Mouse (Mus musculus) liver, postnatal 0 days (tissue): ENCODE measurements around the gene Gk. TPM values are rescaled to one million over a fixed set of nuclear protein-coding genes. Genes with fewer than 3 reads are reported as not detected.

Source experiments
- ATAC-seq: fragments of 200-750 bp; cut with Nextera tagmentation; 2 replicates; pipeline ENCODE4 v1.8.0; 2017; ENCODE audit warnings: mild to moderate bottlenecking, moderate library complexity
- DNase-seq: peaks from one replicate; pipeline ENCODE4 v3.0.0-alpha.2; 2016
- H3K27ac ChIP-seq: fragments of 300-500 bp; sonication (generic); 2 replicates; pipeline ENCODE4 v1.5.1; 2014; ENCODE audit warnings: antibody characterized with exemption, moderate library complexity, mild to moderate bottlenecking, low read depth
- H3K27me3 ChIP-seq: fragments of 300-500 bp; sonication (generic); 2 replicates; pipeline ENCODE4 v1.6.1; 2014; ENCODE audit warnings: low read length, control low read depth, mixed read lengths; ENCODE audit not compliant: insufficient read depth
- H3K36me3 ChIP-seq: fragments of 300-500 bp; sonication (generic); replicated peaks from 2 replicates; pipeline ENCODE4 v1.6.1; 2014; ENCODE audit warnings: mild to moderate bottlenecking, control low read depth, low read length, moderate library complexity, mixed read lengths; ENCODE audit not compliant: insufficient read depth
- H3K4me1 ChIP-seq: fragments of 300-500 bp; sonication (generic); 2 replicates; pipeline ENCODE4 v1.6.1; 2014; ENCODE audit warnings: antibody characterized with exemption, mild to moderate bottlenecking, control low read depth; ENCODE audit not compliant: insufficient read depth
- H3K4me2 ChIP-seq: fragments of 300-500 bp; sonication (generic); 2 replicates; pipeline ENCODE4 v1.6.1; 2014; ENCODE audit warnings: low read depth, mild to moderate bottlenecking, low read length, moderate library complexity, mixed read lengths
- H3K4me3 ChIP-seq: fragments of 300-500 bp; sonication (generic); 2 replicates; pipeline ENCODE4 v1.5.1; 2014; ENCODE audit warnings: low read depth, low read length
- H3K9ac ChIP-seq: fragments of 300-500 bp; sonication (generic); replicated peaks from 2 replicates; pipeline ENCODE4 v1.6.1; 2014; ENCODE audit warnings: mild to moderate bottlenecking, moderate library complexity
- H3K9me3 ChIP-seq: fragments of 300-500 bp; sonication (generic); 2 replicates; pipeline ENCODE4 v1.6.1; 2016; ENCODE audit warnings: mild to moderate bottlenecking, control low read depth, low read length, mixed read lengths
- CTCF ChIP-seq: sonication (generic); IDR thresholded peaks from 2 replicates; pipeline ENCODE4 v1.5.1; 2016; ENCODE audit warnings: antibody characterized with exemption, low read depth
- EP300 ChIP-seq: IDR thresholded peaks from 2 replicates; pipeline ENCODE4 v1.6.1; 2016; ENCODE audit warnings: antibody characterized with exemption, low read depth, mild to moderate bottlenecking
- WGBS: fragments of 180-500 bp; shearing (Covaris S2); extraction: QIAGEN DNeasy Blood & Tissue Kit; methylation state at CpG from one replicate; pipeline ENCODE4 v1.1.7; 2014; ENCODE audit not compliant: insufficient replicate concordance; 5-methylcytosine and 5-hydroxymethylcytosine counted together
- polyA plus RNA-seq: library from polyadenylated mRNA; unstranded; fragments of >200 nt; fragmentation: Nextera tagmentation; extraction: Ambion mirVana; gene quantifications from 2 replicates; pipeline ENCODE4 v1.2.1, GENCODE M21; 2015

The Gk gene
- 53.4 and 56.9 TPM in 2 replicates for polyA plus RNA-seq

DNA sequence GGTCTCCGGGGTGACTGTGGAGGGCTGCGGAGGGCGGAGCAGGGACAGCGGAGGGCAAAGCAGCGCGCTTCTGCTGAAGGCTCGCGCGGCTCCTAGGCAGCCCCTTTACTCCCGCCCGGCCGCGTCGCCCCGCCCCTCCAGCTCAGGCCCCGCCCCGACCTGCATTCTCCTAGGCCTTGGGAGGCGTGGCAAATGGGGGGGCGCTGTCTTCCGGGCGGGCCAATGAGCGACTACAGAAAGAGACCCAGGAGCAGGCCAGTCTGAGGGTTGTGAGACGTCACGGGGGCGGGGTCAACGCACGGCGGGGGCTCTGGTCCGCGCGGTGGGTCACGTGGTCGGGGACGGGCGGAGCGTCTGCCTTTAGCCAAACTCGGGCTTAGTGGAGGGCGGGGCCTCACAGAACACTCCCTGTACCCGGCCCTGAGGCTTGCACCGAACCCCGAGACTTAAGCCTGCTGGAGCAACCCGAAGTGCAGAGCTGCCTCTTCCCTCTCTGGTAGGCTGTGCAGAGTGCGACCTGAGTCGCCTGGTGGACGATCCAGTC is at the start of gene Gk:
Gk (minus strand) TSS at position 276 of the 544 bp plus-strand sequence.
- Histone ChIP-seq H3K36me3 (no peaks in the 10 kb centered on the region), H3K4me1 (no peaks in the 10 kb centered on the region), H3K27me3 (no peaks in the 10 kb centered on the region), H3K4me3 (peak within 1 kb of the TSS; percentile 58), H3K27ac (peak within 1 kb of the TSS; percentile 98), H3K9ac (peak within 1 kb of the TSS; percentile 79), H3K9me3 (no peaks in the 10 kb centered on the region), H3K4me2 (peak within 1 kb of the TSS; percentile 72)
- WGBS = 12% methylated on average over 34 of the region's 45 CpGs
- DNase-seq (peak; percentile 97), ATAC-seq (peak; percentile 94)
- TF ChIP-seq EP300 = no peak; the same call in 1 of the 2 replicates
- TF ChIP-seq CTCF = 0 out of 2 replicates have a peak, but pooled peaks have one; percentile 33

DNA sequence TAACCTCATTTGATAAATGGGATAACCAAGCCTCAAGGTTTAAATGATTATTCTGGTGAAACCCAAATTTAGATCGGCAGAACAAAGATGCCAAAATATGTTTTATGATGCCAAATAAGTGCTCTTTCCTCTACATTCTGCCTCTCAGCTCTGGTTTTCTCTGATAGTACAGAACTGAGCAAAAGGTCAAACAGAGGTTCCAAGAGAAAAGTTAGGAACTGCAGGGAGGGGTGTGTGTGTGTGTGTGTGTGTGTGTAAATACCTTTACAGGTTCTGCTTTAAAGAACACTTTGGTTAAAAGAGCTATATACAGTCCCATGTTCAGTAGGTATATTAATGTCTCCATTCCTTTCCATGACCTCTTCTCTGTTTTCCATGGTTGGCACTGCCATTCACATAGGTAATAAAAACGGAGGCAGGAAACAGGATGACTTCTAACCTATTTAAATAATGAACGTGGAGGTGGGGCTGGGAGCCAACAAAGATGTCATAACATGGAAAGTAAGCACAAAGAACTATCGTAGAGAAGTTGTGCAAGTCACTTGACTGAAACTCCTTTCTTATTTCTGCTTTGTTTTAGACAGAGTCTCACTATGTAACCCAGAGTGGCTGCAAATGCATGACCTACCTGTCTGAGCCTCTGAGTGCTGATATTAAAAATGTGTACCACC is 28.2 kb upstream of the Gk start:
- Histone ChIP-seq H3K4me3 (no peak overlapping the region), H3K27ac (peak overlapping the region; percentile 76), H3K27me3 (no peaks in the 10 kb centered on the region), H3K9ac (no peak overlapping the region), H3K36me3 (no peaks in the 10 kb centered on the region), H3K9me3 (no peaks in the 10 kb centered on the region), H3K4me2 (no peak overlapping the region), H3K4me1 (no peaks in the 10 kb centered on the region)
- DNase-seq = peak; percentile 31
- TF ChIP-seq CTCF = no peak
- TF ChIP-seq EP300 = peak; percentile 59
- ATAC-seq = peak; percentile 85
- 55% methylated on average over 4 of the region's 4 CpGs for WGBS

DNA sequence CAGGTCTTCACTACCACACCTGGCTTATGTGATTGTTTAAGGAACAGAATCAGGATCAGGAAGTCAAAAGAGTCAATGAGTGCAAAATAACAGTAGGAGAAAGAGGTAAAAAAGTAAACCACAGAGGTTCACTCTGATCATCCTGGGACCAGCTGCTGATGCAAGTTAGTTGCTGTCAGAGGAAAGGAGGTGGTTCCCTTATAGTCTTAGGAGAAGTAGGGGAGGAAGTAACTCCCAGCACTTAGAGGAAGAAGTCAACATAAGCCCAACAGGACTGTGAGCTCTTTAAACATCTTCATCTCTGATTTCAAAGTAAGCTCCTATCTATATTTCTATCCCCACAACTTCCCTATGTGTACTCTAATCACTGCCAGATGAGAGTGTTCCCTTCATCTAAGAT is 26.4 kb upstream of the Gk start:
- ATAC-seq (no peak), DNase-seq (no peak)
- Histone ChIP-seq H3K27me3 (no peaks in the 10 kb centered on the region), H3K4me1 (no peaks in the 10 kb centered on the region), H3K9me3 (no peaks in the 10 kb centered on the region), H3K9ac (no peak overlapping the region), H3K36me3 (no peaks in the 10 kb centered on the region), H3K4me3 (no peak overlapping the region), H3K4me2 (no peak overlapping the region), H3K27ac (no peak overlapping the region)
- TF ChIP-seq CTCF = no peak
- TF ChIP-seq EP300 = no peak

DNA sequence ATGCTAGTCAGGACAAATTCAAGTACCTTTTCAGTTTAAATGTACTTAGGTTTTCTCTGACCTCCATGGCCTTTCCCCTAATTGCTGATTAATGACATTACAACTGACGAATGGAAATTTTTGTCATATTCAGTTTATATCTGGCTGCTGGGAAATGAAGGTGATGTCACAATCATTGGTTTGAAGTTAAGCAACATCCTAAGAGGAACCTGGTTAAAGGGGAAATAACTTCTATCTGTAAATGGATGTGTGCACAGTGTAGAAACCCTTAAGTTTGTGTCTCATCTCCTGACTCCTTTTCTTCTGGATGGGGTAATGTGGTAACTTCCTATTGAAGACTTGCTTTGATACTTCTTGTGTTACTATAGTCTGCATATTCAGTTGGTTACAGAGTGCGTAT is 20.8 kb upstream of the Gk start:
- Histone ChIP-seq H3K9ac (no peak overlapping the region), H3K27me3 (no peaks in the 10 kb centered on the region), H3K36me3 (no peaks in the 10 kb centered on the region), H3K27ac (no peak overlapping the region), H3K4me1 (no peaks in the 10 kb centered on the region), H3K4me3 (no peak overlapping the region), H3K9me3 (no peaks in the 10 kb centered on the region), H3K4me2 (no peak overlapping the region)
- peak; percentile 65 for TF ChIP-seq EP300
- TF ChIP-seq CTCF = no peak
- 70% methylated on average over 2 of the region's 2 CpGs for WGBS
- peak; percentile 48 for ATAC-seq
- no peak for DNase-seq

DNA sequence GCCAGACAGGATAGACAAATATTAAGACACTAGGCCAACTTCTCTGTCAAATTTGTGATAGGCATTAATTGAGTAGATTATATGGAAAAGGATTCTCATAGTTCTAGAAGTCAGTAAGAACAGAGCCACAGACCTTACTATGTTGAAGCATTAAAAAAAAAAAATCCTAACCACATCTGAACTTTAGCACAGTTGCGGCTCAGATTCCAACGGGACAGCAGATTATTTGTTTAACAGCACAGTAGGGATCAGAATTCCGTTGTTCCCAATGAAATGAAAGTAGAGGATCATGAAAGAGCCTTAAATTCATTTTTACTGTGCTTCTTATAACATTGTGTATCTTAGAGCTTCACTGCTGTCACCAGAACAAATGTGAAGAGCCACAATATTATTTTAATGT is 1.7 kb upstream of the Gk start:
- Histone ChIP-seq H3K4me3 (no peak overlapping the region), H3K27me3 (no peaks in the 10 kb centered on the region), H3K9ac (no peak overlapping the region), H3K4me2 (no peak overlapping the region), H3K27ac (peak overlapping the region; percentile 66; the same call in 1 of the 2 replicates), H3K9me3 (no peaks in the 10 kb centered on the region), H3K4me1 (no peaks in the 10 kb centered on the region), H3K36me3 (no peaks in the 10 kb centered on the region)
- TF ChIP-seq EP300 (no peak), CTCF (no peak)
- DNase-seq (no peak), ATAC-seq (no peak)
- WGBS = 70% methylated on average over 3 of the region's 3 CpGs

DNA sequence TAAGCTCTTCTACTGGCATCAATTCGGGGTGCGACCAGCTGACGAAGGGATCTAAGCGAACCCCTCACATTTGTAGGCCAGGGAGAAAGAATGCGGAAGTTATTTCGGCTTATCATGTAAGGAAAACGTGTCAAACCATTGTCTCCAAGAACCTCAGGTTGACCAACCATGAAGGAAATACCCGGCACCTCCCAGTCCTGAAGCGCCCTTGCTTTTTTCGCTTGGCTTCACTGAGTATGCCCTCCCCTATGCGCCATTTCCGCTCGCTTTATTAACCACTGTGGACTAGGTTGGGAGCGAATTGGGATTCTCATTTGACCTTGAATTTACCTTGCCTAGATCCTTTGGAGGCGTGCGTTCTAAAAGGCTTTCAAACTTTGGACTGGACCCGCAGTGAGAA is 522 bp upstream of the Gk start:
- Histone ChIP-seq H3K36me3 (no peaks in the 10 kb centered on the region), H3K4me1 (no peaks in the 10 kb centered on the region), H3K4me2 (peak overlapping the region; percentile 72), H3K9ac (peak overlapping the region; percentile 70), H3K27ac (peak overlapping the region; percentile 98), H3K4me3 (peak overlapping the region; percentile 58), H3K27me3 (no peaks in the 10 kb centered on the region), H3K9me3 (no peaks in the 10 kb centered on the region)
- WGBS = 24% methylated on average over 17 of the region's 17 CpGs
- ATAC-seq = peak; percentile 58
- peak; percentile 38 for DNase-seq
- TF ChIP-seq CTCF (no peak), EP300 (no peak)
